Mouse (Mus musculus) lung, postnatal 14 days (tissue): ENCODE data around the gene Yif1b.

Experiments
- DNase-seq: peaks from one replicate; pipeline ENCODE4 v3.0.0; 2021

The Yif1b gene

DNA sequence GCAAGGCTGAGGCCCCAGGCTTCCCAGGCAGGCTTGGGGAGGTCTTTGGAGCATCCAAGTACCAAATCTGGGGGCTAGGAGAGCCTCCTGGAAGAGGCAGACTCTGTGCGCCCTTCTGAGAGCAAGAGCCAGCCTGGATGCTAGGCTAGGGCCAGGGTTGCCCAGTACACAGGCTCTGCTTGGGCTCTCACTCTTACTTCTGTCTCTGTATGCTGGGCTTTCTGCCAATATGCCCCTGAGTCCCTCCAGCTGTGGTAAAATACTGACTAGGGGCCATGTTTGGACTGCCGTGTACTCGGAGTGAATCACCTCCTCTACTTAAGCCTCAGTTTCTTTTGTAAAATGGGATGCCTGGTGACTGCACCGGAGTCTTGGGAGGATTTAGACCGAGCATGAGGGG, 7.9 kb downstream of the Yif1b start:
- DNase-seq = no peak

DNA sequence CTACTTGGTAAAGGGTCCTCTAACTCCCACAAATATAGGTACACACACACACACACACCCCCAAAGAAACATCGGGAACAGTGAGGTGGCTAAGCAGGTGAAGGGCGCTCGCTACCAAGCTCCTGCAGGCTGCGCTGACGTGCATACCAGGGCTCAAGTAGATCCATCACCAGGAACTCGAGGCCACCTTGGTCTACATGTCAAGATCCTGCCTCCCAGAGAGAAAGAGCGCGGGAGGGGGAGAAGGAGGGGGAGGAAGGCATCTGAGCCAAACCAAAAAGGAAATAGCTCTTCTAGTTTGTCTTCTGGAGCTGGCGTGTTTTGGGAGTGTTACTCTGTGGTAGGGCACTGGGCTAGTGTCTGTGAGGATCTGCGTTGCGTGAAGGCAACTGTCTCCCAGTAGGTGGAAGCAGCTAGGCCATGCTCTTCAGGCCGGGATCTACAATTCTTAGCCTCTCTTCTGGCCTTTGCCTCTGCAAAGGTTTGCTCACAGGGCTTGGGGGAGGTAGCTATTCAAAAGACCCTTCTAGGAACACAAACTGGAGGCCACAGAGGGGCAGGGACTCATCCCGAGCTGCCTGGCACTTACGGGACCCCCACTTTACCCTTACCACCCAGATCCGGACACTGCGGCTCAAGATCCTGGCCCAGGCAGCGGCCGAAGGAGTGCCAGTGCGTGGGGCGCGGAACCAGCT, 8.6 kb downstream of the Yif1b start:
- no peak for DNase-seq

DNA sequence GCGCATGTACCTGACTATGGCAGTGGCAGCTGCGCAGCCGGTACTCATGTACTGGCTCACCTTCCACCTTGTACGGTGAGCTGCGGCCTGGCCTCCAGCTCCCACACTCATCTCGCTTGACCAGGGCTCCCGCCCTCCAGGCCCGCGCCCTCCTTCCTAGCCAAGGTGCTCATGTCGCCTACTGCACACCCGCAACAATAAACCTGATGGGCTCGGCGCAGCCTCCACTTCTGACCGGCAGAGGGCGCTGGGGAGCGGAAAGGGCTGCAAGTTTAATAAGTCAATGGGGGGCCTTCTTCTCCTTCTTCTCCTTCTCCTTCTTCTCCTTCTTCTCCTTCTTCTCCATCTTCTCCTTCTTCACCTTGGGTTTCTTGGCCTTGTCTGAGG, 9.2 kb downstream of the Yif1b start:
- peak; percentile 89 for DNase-seq

DNA sequence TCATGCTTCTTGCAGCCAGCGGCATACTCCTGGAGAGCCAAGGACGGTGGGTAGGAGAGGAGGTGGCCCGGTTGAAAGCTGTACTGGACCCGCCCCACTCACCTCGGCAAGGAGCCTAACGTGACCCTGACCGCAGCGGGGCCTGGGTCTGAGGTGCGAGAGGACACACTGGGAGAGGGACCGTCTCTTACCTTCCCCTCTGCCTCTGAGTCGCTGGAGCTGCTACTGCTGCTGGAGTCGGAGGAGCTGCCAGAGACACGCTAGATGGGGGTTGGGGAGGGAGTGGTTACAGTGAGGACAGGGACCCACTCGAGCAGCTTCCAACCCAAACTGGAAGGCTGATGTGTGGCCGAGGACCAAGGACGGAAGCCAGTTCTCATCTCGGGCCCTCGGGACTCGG, 9.6 kb downstream of the Yif1b start:
- DNase-seq = peak; percentile 32

DNA sequence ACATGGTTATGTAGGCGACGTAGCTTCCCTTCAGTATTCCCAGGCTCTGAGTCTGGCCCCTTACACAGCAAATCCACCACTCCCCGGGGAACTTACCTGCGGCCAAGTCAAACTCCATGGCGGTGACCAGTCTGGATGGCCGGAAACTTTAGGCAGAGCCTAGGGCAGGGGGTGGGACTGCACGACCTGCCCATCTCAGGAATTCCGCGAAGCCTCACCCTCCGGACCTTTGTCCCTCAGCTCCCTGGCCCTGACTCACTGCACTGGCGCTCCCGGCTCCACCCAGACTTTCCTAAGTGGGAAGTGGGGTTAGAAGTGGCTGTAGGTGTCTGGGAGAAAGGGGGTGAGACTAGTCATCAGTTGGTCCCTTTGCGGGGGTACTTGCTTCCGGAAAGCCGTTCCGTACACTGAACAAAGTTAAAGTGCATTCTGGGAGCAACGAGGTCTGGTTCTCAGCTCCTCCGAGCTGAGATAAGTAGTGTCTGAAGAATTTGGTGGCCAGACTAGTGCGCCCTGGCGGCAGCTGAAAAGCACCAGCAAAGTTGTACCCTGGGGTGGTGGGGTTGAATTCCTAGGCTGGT, 10.2 kb downstream of the Yif1b start, which contains the start of gene 2200002D01Rik:
Gene 2200002D01Rik (minus strand): TSS at position 206 of the 581 bp plus-strand sequence.
- DNase-seq = peak; percentile 46

DNA sequence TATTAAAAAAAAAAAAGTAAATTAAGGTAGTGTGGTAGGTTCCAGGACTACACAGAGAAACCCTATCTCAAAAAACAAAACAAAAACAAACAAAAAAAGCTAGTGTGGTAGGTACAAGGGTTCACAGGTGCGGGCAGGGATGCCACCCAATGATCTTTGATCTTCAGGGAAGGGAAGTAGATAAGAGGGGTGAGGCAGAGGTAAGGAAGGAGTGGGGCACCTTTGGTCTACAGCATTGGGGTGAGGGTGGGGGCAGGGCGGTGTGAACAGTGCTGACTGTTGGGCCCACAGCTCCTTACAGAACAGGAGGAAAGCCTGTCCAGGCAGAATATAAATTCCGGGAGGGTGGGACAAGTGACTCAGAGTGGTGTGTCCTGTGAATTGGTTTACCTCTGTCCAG, 13.0 kb downstream of the Yif1b start:
- no peak for DNase-seq

DNA sequence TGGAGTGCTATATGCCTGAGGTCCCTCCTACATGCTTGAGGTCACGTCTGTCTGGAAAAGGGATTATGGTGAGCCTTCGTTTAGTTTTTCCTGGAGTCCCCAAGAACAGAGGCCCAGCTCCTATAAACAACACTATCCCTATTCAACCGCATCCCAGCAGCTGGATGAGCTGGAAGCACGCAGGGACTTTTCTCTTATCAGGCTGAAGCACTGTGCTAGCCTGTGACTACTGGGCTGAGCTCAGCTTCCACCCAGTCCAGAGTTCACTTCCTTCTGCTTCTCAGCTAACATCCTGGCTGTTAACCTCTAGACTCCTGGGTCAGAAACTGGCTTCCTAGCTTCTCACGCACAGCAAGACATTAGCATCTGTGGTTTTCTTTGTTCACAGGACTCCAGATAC, 15.7 kb downstream of the Yif1b start:
- DNase-seq = no peak

GRCm38 (mm10) chr7:29255875-29256274, 17.7 kb downstream of the Yif1b start:
- no peak for DNase-seq

- peak; percentile 79 for DNase-seq
Observed at GRCm38 (mm10) chr7:29257368-29257767, 19.2 kb downstream of the Yif1b start.

DNA sequence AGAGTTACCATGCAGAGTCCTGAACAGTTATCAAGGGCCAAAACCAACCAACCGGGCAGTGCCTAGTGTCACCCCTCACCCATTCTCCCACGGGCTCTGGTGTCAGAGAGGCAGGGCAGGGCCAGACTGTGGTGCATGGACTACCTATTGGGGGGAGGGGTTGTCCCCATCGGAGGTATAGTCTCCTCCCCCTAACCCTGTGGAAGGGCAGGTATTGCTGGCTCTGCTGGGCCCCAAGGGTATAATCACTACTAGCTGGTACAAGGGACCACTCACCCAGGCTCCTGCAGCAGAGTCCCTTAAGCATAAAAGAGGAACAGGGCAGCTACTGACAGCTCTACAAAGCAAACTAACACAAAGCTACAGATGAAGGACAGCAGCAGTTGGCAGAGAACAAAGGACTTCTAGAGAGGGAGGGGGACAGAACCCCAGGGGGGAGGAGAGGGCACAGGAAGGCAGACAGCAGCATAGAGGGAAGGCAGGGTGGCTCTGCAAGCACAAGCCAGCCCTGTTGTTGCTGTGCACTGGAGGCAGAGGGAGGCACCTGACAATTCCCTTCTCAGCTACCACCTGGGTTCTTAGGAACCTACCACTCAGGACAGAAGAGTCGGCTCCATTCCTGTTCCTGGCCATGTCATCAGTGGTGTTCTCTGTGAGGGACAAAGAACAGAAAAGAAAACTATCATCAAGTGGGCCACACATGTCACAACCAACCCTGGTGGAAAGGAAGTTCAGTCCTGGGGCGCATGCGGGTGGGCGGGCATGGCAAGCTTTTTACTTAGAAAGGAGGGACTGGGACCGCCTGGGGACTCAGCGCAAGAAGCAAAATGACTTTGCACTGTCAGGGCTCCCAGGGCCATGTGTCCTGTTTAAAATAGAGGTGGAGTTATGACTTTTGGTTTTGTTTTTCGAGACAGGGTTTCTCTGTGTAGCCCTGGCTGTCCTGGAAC, 21.9 kb downstream of the Yif1b start:
- no peak for DNase-seq

DNA sequence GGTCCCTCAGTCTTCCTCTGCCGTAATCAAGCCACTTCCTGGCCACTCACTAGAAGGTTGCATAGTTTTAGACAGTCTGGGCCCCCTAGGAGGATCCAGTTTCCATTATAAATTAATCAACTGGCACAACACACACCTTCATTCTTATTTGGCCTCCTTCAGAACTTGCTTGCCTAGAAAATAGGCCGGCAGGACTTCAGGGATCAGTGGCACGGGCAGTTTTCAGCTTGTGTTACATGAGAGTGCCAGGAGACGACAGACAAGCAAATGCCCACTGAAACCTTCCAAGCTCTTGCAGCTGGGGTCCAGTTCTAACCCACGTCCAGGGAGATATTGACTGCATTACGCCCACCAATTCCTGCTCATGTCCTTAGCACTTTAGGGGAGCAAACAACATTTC, 24.0 kb downstream of the Yif1b start:
- DNase-seq = no peak

- no peak for DNase-seq
Observed at GRCm38 (mm10) chr7:29263831-29264230, 25.7 kb downstream of the Yif1b start.

- no peak for DNase-seq
Observed at GRCm38 (mm10) chr7:29265636-29266035, 27.5 kb downstream of the Yif1b start.

DNA sequence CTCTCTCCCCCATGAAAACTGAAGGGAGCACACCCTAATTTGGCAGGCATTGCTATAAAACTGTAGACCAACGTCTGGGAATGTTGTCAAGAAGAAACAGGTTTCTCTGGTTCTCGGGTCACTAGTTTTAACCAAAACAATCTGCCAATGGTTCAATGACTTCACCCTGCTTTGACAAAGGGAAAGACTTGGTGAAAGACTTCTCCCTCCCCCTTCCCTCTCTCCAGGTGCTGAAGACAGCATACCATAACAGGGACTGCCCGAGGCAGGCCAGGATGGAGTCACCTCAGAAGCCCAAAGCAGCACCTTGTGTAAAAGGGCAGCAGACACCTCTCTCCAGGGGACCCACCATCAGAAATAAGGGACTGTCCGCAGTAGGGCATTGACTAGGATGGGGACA, 28.8 kb downstream of the Yif1b start:
- DNase-seq = no peak

GRCm38 (mm10) chr7:29270445-29270844, 32.3 kb downstream of the Yif1b start:
- no peak for DNase-seq

DNA sequence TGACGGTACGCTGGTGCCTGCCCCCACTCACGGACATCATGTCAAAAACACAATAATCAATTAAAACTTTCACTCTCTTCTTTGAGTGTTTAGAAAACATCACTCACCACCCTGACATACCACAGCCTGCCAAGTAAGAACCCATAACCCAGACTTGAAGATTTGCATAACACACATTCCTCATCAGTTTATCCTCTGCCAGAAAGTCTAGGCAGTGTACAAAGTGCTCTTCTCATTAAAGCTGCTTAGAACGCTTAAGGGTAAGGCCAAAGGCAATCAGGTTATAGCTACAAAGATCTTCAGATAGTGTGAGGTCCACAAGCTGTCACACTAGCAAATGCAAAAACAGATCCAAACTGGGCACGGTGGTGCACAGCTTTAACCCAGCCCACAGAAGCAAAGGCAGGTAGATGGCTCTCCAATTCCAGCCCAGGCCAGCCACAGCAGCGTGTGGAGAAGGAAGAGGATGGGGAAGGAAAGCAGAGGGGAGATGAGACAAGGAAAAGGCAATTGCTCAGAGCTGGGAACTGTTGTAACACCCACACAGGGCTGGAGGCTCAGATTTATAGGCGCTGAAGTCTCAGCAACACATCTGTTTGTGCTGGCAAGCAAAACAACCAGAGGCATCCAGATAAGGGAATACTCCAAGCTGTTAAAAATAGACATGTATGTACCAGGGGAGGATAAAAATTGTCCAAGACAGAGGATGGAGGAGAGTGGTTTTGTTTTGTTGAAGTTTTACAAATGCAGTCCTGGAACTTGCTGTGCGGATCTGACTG, 33.7 kb downstream of the Yif1b start:
- no peak for DNase-seq

DNA sequence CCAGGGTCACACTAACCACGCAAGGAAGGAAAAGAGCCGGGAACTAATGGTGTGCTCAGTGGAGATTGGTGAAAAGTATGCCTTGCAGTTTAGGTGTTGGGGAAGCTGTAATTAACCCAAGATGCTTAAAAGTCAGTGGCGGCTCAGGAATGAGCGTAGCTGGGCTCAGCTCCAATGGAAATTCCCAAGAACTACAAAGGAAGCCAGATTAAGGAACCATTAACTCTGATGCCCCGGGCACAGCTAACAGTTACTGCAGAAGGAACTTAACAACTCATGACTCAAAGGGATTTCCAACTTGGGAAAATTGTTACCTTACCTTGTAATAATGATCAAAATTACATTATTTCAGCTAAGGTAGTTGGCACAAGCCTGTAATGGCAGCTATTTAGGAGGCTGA, 38.6 kb downstream of the Yif1b start:
- no peak for DNase-seq

DNA sequence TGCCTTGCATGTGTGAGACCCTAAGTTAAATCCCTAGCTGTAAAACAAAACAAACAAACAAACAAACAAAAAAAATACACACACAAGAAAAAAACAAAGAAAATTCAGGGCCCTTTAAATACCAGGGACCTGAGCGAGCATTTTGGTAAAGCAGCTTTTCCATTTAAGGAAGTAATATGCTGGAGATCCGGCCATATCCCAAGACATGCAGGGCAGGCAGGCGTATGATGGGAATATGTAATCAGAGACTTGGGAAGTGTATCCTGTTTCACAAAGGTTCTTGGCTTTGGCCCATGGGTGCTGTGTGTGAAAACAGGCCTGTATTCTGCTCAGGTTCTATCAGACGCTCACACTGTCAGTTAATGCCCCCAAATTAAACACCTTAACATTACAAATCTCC, 39.4 kb downstream of the Yif1b start:
- no peak for DNase-seq

GRCm38 (mm10) chr7:29279261-29279660, 41.1 kb downstream of the Yif1b start:
- DNase-seq = no peak

DNA sequence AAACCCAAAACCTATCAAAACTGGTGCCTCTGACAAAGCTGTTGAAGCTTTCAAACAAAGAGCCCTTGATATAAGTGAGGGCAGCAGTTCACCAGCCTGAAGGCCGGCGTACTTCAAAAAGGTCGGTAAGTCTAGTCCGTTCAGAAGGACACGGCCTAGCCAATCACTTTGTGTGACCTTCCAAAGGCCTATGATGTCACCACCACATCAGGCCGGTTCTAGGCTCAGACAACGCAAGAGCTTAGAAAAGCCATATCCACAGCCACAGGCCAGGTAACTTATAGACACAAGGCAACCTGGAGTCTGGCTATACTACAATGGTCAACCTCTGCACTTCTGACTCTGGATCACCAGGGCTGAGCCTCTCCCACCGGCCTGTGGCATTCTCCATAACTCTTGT, 41.8 kb downstream of the Yif1b start:
- DNase-seq = no peak

- DNase-seq = no peak
Observed at GRCm38 (mm10) chr7:29280801-29281200, 42.7 kb downstream of the Yif1b start.

DNA sequence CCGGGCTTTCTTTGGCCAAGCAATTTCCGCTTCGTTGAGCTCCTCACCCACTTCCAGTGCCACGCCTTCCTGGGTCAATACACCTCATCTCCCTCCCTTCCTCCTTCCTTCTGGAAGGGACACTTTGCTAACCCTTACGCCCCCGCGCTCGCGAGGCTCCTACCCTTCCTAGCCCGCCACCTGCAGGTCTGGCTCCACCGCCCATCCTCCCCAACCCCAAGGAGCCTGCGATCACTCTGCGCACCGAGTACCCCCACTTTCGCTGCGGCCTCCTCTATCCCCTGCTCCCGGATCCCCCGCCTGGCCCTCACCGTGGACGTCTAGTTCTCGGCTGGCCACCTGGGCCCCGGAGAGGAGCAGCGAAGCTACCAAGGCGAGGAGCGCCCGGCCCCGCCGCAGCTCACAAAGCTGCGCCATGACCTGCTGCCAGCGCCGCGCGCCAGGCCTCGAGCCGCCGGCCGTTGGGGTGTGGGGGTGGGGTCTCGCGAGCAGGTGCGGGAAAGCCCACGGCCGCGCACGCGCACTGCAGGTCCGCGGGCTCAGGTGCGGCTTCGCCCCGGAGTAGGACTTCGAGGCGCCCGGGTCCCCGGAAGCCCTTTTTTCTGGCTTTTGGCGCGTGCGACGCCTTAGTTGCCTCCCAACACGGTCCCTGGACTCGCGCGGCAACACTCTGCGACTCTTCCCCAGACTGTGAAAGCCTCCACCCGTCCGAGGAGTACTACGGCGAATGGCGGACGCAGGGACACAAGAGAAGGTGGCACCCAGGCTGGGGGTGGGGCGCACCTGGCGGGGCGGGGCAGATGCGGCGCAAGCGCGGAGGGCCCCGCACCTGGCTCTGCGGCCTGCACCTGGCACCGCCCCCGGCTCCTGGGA, 43.3 kb downstream of the Yif1b start, which contains the start of gene Spint2:
Gene Spint2 (minus strand): TSS at position 712 of the 873 bp plus-strand sequence.
- DNase-seq = peak; percentile 87
